Mouse (Mus musculus) ES-E14 (cell line): Measurements from ENCODE around the gene Tmem38b. TPM values are rescaled to one million over a fixed set of nuclear protein-coding genes. Genes with fewer than 3 reads are reported as not detected.

Experiments
- DNase-seq: peaks from one replicate; pipeline ENCODE4 v3.0.0-alpha.2; 2013; ENCODE audit warnings: low read depth, low spot score
- H3K27ac ChIP-seq: 2 replicates; pipeline ENCODE4 v1.5.1; 2012; ENCODE audit warnings: low read depth, mild to moderate bottlenecking, low read length, moderate library complexity, mixed read lengths; ENCODE audit not compliant: poor library complexity, insufficient read depth, severe bottlenecking
- H3K36me3 ChIP-seq: 2 replicates; pipeline ENCODE4 v1.6.1; 2012; ENCODE audit warnings: mild to moderate bottlenecking, low read length, moderate library complexity, mixed read lengths; ENCODE audit not compliant: control insufficient read depth, poor library complexity, insufficient read depth, severe bottlenecking
- H3K4me1 ChIP-seq, 2 experiments: fragments of 150-350 bp in 1 of 2; sonication (generic) in 1 of 2; 2 replicates each; pipeline ENCODE4 v1.6.1; 2012; ENCODE audit warnings: low read length in 2 of 2, mild to moderate bottlenecking in 1 of 2, mixed read lengths in 1 of 2; ENCODE audit not compliant: control insufficient read depth in 2 of 2, insufficient read depth in 2 of 2, poor library complexity in 1 of 2
- H3K4me3 ChIP-seq, 2 experiments: fragments of 150-350 bp in 1 of 2; sonication (generic) in 1 of 2; 2 replicates each; pipeline ENCODE4 v1.5.1; 2012; ENCODE audit warnings: low read length in 2 of 2, low read depth in 1 of 2, mild to moderate bottlenecking in 1 of 2, mixed read lengths in 1 of 2; ENCODE audit not compliant: insufficient read depth in 1 of 2, poor library complexity in 1 of 2, severe bottlenecking in 1 of 2
- H3K9ac ChIP-seq: 2 replicates; pipeline ENCODE4 v1.6.1; 2012; ENCODE audit warnings: low read depth, mild to moderate bottlenecking, low read length, mixed read lengths; ENCODE audit not compliant: poor library complexity, insufficient read depth, severe bottlenecking
- H3K9me3 ChIP-seq: fragments of 150-350 bp; sonication (generic); 2 replicates; pipeline ENCODE4 v1.6.1; 2012; ENCODE audit warnings: low read depth, mild to moderate bottlenecking, low read length; ENCODE audit not compliant: control insufficient read depth, insufficient read depth
- CHD2 ChIP-seq: IDR thresholded peaks from 2 replicates; pipeline ENCODE4 v1.6.1; 2014; ENCODE audit warnings: mild to moderate bottlenecking, low read depth, low read length, inconsistent platforms
- HCFC1 ChIP-seq: IDR thresholded peaks from 2 replicates; pipeline ENCODE4 v1.6.1; 2012; ENCODE audit warnings: low read length, inconsistent platforms, borderline replicate concordance; ENCODE audit not compliant: insufficient read depth
- MAFK ChIP-seq: IDR thresholded peaks from 2 replicates; pipeline ENCODE4 v1.6.1; 2014; ENCODE audit warnings: mild to moderate bottlenecking, low read depth, low read length, inconsistent platforms; ENCODE audit not compliant: insufficient read depth
- ZC3H11A ChIP-seq: IDR thresholded peaks from 2 replicates; pipeline ENCODE4 v1.6.1; 2012; ENCODE audit warnings: low read depth, mild to moderate bottlenecking, inconsistent platforms, low read length, borderline replicate concordance
- ZNF384 ChIP-seq: IDR thresholded peaks from 2 replicates; pipeline ENCODE4 v1.6.1; 2012; ENCODE audit warnings: low read depth, low read length, inconsistent platforms
- in situ Hi-C, 2 experiments: fragments of 600-800 bp; cut with MboI; formaldehyde crosslinking; loops; one replicate each; pipeline ENCODE4 v1.15.1; 2025; ENCODE audit warnings: low sequenced_read_pairs in 2 of 2, inconsistent platforms in 1 of 2; ENCODE audit not compliant: unreplicated experiment in 2 of 2
- total RNA-seq: library from RNA; depleted of rRNA; stranded (reverse); fragments of 300-350 nt; gene quantifications from 2 replicates; pipeline ENCODE4 v1.2.3, GENCODE M21; 2012

Gene Tmem38b
- total RNA-seq, 1 experiment: 23.5 TPM

GRCm38 (mm10) chr4:53853333-53853732 lies 27.5 kb downstream of the Tmem38b start:
- no peak for TF ChIP-seq HCFC1
- TF ChIP-seq MAFK: no peak
- TF ChIP-seq CHD2: no peak
- no peak for TF ChIP-seq ZC3H11A
- no peak for TF ChIP-seq ZNF384
- Histone ChIP-seq H3K36me3 (peaks cover 7% of the 10 kb centered on the region; the same call in 1 of the 2 replicates), H3K4me1 (peaks cover 11 to 17% of the 10 kb centered on the region in 2 experiments), H3K27ac (peak overlapping the region; percentile 62; the same call in 1 of the 2 replicates), H3K9ac (no peak overlapping the region), H3K4me3 (no peak overlapping the region), H3K9me3 (no peaks in the 10 kb centered on the region)
- in situ Hi-C loops: no loop called here
- no peak for DNase-seq

- H3K36me3 ChIP-seq: peaks cover 6% of the 10 kb centered on the region; the same call in 1 of the 2 replicates
- H3K9ac ChIP-seq: peak overlapping the region; percentile 13
- H3K4me3 ChIP-seq: no peak overlapping the region
- no peak overlapping the region for H3K27ac ChIP-seq
- DNase-seq: no peak
- no peaks in the 10 kb centered on the region for H3K9me3 ChIP-seq
- TF ChIP-seq CHD2 (no peak), HCFC1 (no peak), ZNF384 (no peak), ZC3H11A (no peak)
- H3K4me1 ChIP-seq: peaks cover 0 to 10% of the 10 kb centered on the region in 2 experiments; a peak in 2 of 4 replicates
- in situ Hi-C loops: no loop called here
Observed at GRCm38 (mm10) chr4:53859944-53860343, 34.1 kb downstream of the Tmem38b start.

- no peak overlapping the region for H3K9ac ChIP-seq
- no peak overlapping the region for H3K4me3 ChIP-seq
- TF ChIP-seq HCFC1: no peak
- no peak for TF ChIP-seq MAFK
- no peak for TF ChIP-seq ZNF384
- no peak for TF ChIP-seq ZC3H11A
- TF ChIP-seq CHD2: no peak
- H3K4me1 ChIP-seq: peaks cover 0 to 12% of the 10 kb centered on the region in 2 experiments; a peak in 3 of 4 replicates
- no peak for DNase-seq
- no peaks in the 10 kb centered on the region for H3K9me3 ChIP-seq
- in situ Hi-C loops: no loop called here
- H3K27ac ChIP-seq: no peak overlapping the region
- peaks cover 6% of the 10 kb centered on the region; the same call in 1 of the 2 replicates for H3K36me3 ChIP-seq
Observed at GRCm38 (mm10) chr4:53862101-53862500, 36.3 kb downstream of the Tmem38b start.

- no peak overlapping the region for H3K27ac ChIP-seq
- in situ Hi-C loops: no loop called here
- peak overlapping the region; percentile 73 for H3K9ac ChIP-seq
- H3K4me1 ChIP-seq: peaks cover 0 to 12% of the 10 kb centered on the region in 2 experiments; a peak in 3 of 4 replicates
- TF ChIP-seq ZC3H11A (no peak), HCFC1 (no peak), MAFK (no peak), ZNF384 (no peak), CHD2 (no peak)
- peaks cover 6% of the 10 kb centered on the region; the same call in 1 of the 2 replicates for H3K36me3 ChIP-seq
- H3K4me3 ChIP-seq: peak overlapping the region in 1 of 2 experiments; percentile 14; a peak in 1 of 4 replicates
- no peak for DNase-seq
- H3K9me3 ChIP-seq: no peaks in the 10 kb centered on the region
Observed at GRCm38 (mm10) chr4:53864098-53864820, 38.4 kb downstream of the Tmem38b start.
